Mouse (Mus musculus): Measurements from ENCODE around the gene Eno1.
"Not testable (repeated sequence)": the region's sequence is repeated elsewhere in the genome, so short reads cannot be mapped to it uniquely, and the experiment has no call there.

The Eno1 gene

DNA sequence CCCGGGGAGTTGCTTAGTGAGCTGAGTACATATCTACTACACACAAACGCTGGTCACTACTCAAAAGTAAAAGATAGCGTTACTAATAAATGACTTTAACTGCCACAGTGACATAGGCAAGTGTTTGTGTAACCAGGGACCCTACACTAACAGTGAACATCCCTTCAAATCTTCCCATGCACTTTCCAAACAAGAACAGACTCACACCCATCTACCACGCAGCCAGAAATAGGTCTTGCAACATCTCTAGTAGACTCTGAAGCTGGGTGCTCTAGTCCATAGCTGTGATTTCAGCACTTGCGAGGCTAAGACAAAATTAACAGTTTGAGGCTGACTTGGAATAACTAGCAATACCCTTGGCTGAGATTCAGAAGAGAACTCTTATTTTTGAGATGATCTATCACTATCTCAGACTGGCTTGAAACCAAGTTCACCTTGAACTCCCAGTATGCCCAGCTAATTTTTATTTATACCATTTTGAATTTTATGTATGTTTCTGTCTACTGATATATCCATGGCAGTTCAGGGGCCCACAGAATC is 13.3 kb downstream of the Eno1 start:
- DNase-seq (ENCODE audit: low spot score in 2 of 2) = no peak

- no peak for DNase-seq (ENCODE audit: low spot score in 2 of 2)
Measured at GRCm38 (mm10) chr4:150250549-150251422, 14.3 kb downstream of the Eno1 start.

DNA sequence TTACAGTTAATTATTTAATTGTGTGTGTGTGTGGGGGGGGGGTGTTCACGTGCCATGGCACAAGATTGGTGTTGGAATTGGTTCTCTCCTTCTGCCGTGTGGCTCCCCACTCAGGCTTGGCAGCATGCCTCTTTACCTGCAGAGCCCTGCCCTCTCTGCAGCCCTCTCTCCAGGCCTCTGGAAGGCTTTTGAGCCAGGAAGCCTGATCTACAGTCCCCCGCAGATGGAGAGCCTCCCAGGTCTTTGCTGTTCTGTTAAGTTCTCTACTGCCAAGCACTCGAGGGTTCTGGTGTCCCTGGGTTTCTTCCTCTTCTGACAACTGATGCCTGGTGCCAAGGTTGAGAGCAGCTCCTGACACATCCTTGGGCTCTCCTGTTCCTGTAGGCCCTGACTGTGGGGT is 17.9 kb downstream of the Eno1 start:
- no peak for DNase-seq (ENCODE audit: low spot score in 2 of 2)

- no peak for DNase-seq (ENCODE audit: low spot score in 2 of 2)
Measured at GRCm38 (mm10) chr4:150255181-150255580, 18.7 kb downstream of the Eno1 start.

DNA sequence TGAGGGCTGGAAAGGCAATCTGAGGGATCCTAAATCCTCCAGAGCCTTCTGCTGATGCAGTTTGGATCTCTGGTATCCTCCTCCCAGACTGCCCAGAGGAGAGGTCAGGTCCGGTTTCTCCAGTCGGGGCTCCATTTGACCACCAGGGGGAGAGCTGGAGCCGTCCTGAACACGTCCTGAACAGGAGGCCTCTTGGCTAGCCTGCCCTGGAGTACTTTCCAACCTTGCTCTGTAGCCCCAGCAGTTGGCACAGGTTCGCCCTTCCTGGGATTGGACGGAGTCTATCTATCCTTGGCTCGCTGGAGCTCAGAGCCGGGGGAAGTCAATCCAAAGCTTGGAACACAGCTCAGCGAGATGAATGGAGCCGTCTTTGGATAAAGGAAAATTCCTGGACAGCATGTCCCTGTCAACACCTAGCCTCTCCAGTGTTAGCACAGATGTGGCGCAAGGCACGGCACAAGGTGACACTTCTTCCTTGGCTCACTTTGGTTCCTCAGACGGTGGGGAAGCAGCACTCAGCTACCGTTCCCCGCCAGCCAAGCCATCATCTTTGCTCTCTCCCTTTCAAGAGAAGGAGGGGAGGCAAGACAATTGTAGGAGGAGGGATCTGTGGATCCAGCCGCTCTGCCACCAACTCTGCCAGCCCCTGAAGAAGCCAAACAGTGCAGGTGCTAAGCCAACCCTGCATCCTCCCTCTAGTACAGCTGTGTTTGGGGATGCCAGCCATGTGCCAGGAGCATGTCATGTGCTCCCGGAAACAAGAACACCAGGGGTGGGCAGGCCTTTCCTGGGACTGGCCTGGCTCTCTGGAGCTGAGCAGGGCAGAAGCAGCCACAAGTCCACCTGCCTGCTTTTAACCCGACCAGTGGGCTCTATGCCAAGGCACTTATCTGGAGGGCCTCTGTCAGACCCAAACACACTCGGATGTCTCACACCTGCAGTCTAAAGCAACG is 21.0 kb downstream of the Eno1 start:
- peak; percentile 77 to 91 for DNase-seq (ENCODE audit: low spot score in 2 of 2)

- no peak for DNase-seq (ENCODE audit: low spot score in 2 of 2)
Measured at GRCm38 (mm10) chr4:150258388-150258787, 21.9 kb downstream of the Eno1 start.

- DNase-seq (ENCODE audit: low spot score in 2 of 2) = no peak
Measured at GRCm38 (mm10) chr4:150259577-150259976, 23.1 kb downstream of the Eno1 start.

- DNase-seq (ENCODE audit: low spot score in 2 of 2) = no peak
Measured at GRCm38 (mm10) chr4:150260111-150260510, 23.6 kb downstream of the Eno1 start.

GRCm38 (mm10) chr4:150260745-150261144 is 24.2 kb downstream of the Eno1 start:
- DNase-seq (ENCODE audit: low spot score in 2 of 2) = no peak

- no peak for DNase-seq (ENCODE audit: low spot score in 2 of 2)
Measured at GRCm38 (mm10) chr4:150262301-150262700, 25.8 kb downstream of the Eno1 start.

DNA sequence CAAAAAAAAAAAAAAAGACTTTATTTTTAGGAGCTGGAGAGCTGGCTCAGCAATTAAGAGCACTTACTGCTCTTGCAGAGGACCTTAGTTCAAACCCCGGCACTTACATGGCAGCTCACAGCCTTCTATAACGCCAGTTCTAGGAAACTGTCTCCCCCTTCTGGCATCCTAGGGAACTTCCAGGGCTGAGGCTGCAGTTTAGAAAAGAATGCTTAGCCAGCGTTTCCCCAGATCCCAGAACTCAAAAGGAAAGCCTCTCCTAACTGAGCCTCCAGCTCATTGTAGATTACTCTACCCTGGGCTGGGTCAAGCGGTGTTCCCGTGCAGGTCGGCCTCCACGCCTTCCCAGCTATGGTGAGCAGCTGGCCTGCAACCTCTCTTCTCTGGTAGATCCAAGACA is 28.4 kb downstream of the Eno1 start:
- no peak for DNase-seq (ENCODE audit: low spot score in 2 of 2)

DNA sequence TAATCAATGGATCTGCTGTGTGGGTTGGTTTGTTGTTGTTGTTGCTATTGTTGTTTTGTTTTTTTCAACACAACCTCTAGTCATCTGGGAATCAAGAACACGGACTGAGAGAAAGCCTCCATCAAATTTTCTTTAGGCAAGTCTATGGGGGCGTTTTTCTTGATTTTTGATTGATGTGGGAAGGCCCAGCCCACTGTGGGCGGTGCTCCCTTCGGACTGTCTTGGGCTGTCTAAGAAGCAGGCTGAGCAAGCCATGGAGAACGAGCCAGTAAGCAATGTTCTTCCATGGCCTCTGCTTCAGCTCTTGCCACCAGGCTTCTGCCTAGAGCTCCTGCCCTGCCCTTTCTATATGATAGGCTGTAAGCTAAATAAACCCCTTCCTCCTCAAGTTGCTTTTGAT is 28.9 kb downstream of the Eno1 start:
- DNase-seq (ENCODE audit: low spot score in 2 of 2) = no peak

DNA sequence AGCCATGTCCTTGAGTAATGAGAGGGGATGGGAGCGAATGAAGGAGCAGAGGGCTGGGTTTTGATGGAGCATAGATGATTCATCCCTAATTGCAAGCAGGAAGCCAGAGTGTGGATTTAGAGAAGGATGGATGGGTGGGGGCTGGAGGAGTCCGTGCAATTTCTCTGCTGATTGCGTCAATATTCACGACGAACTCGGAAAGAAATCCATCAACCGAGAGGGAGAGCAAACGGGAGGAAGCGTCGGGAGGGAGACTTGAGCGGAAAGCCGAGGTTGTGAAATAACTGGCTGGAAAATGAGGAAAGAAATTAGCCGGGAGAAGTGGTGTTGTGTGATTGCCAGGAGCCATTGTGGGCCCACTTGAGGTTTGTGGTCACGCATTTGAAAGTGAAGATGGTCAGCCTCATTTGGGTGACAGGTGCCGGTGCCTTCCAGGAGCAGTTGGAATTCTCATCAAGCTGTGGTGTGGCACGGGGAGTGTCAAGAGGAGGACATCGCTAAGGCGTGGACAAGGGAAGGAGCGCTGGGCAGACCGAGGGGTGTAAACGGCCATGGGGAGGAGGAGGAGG is 30.2 kb downstream of the Eno1 start:
- DNase-seq (ENCODE audit: low spot score in 2 of 2) = no peak

DNA sequence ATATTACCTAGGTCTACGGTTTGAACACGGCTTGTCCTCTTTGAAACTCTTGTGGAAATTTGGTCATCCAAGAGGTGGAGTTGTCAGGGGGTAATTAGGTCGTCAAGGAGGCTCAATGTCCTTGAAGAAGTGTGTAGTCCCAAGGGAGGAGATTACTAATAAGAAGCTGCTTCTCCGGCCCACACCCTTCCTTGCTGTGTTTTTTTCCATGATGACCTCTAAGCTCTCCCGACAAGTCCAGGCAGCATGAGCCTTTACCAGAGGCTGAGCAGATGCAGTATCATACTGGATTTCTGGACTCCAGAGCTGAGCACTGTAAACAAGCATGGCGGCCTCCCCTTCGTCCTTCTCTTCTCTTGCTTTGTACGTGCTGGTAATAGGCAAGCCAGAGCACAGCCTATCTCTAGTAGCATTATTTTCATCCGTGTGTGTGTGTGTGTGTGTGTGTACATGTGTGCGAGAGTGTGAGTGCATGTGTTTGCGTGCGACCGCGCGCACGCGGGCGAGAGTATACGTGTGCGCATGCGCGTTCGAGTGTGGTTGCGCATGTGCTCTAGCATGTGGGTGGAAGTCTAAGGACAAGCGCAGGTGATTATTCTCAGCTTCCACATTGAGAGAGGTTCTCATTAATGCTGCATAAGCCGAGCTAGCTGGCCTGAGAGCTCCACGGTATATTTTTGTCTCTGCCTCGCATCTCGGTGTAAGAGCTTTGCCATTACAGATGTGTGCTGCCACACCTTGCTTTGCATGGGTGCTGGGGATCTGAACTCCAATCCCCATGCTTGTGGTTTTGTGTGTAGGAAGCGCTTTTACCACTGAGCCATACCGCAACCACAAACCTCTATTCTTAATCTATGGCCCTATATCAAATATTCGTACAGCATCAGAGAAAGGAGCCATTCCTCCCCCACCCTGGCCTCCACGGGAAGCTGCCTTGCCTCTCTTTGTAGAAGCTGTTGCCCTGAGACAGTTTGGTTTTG is 32.4 kb downstream of the Eno1 start:
- DNase-seq (ENCODE audit: low spot score in 2 of 2) = no peak

DNA sequence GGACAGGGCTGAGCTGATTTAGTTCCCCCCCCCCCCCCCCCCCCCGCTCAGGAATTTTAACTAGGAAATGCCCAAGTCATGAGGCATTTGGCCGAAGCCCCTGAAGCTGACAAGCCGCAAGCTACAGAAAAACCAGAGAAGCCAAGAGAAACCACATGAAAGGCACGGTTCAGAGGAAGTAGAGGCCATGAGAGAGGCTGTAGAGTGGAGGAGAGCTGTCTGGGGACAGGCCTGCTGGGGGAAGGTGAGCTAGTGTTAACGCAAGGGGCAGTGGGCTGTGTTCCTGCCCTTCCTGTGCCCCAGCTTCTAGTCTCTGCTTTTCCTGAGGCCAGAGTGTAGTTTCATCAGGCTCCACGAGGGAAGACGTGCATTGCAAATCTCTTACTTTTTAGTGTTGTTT is 33.2 kb downstream of the Eno1 start:
- DNase-seq (ENCODE audit: low spot score in 2 of 2) = peak in 1 of 2 experiments; percentile 50

- DNase-seq (ENCODE audit: low spot score in 2 of 2) = not testable (repeated sequence)
Measured at GRCm38 (mm10) chr4:150270718-150271117, 34.2 kb downstream of the Eno1 start.

GRCm38 (mm10) chr4:150272725-150273124 is 36.2 kb downstream of the Eno1 start:
- DNase-seq (ENCODE audit: low spot score in 2 of 2) = peak; percentile 43 to 60

GRCm38 (mm10) chr4:150275531-150275930 is 39.0 kb downstream of the Eno1 start:
- peak in 1 of 2 experiments; percentile 33 for DNase-seq (ENCODE audit: low spot score in 2 of 2)

GRCm38 (mm10) chr4:150279336-150279735 is 42.8 kb downstream of the Eno1 start:
- DNase-seq (ENCODE audit: low spot score in 2 of 2) = peak in 1 of 2 experiments; percentile 29

GRCm38 (mm10) chr4:150280002-150280401 is 43.5 kb downstream of the Eno1 start:
- peak in 1 of 2 experiments; percentile 26 for DNase-seq (ENCODE audit: low spot score in 2 of 2)

GRCm38 (mm10) chr4:150280459-150280858 is 43.9 kb downstream of the Eno1 start:
- peak in 1 of 2 experiments; percentile 54 for DNase-seq (ENCODE audit: low spot score in 2 of 2)
